Mouse (Mus musculus) monocyte, adult 5-6 weeks (primary cell): ENCODE results near the gene Ranbp9. TPM values are rescaled to one million over a fixed set of nuclear protein-coding genes. Genes with fewer than 3 reads are reported as not detected.
"Not testable (repeated sequence)": the region's sequence is repeated elsewhere in the genome, so short reads cannot be mapped to it uniquely, and the experiment has no call there.

Experiments used
- ATAC-seq: fragments of 153-309, 156-312 bp; replicated peaks from 2 replicates; pipeline ENCODE4 v1.8.0; 2017; ENCODE audit warnings: mild to moderate bottlenecking; ENCODE audit not compliant: low TSS enrichment, insufficient number of reproducible peaks, severe bottlenecking, poor library complexity, low FRiP score
- total RNA-seq: library from RNA; stranded (forward); fragments of 200-1000, 200-491, 200-594 nt; gene quantifications from 3 replicates; pipeline ENCODE4 v1.2.3, GENCODE M21; 2017

Gene Ranbp9
- total RNA-seq, 1 experiment from 2014 or later = 109 TPM

- not testable (repeated sequence) for ATAC-seq
Measured at GRCm38 (mm10) chr13:43471861-43472260, 9.2 kb downstream of the Ranbp9 start.

GRCm38 (mm10) chr13:43469607-43470006, 11.5 kb downstream of the Ranbp9 start:
- ATAC-seq = no peak

GRCm38 (mm10) chr13:43464605-43465004, 16.5 kb downstream of the Ranbp9 start:
- ATAC-seq = no peak

- no peak for ATAC-seq
Measured at GRCm38 (mm10) chr13:43457161-43457560, 23.9 kb downstream of the Ranbp9 start.

GRCm38 (mm10) chr13:43454431-43454830, 26.7 kb downstream of the Ranbp9 start:
- ATAC-seq = no peak

- no peak for ATAC-seq
Measured at GRCm38 (mm10) chr13:43452843-43453605, 28.1 kb downstream of the Ranbp9 start.

GRCm38 (mm10) chr13:43452177-43452576, 28.9 kb downstream of the Ranbp9 start:
- no peak for ATAC-seq

- ATAC-seq = no peak
Measured at GRCm38 (mm10) chr13:43450686-43451085, 30.4 kb downstream of the Ranbp9 start.

GRCm38 (mm10) chr13:43447721-43448120, 33.4 kb downstream of the Ranbp9 start:
- ATAC-seq = no peak

- ATAC-seq = no peak
Measured at GRCm38 (mm10) chr13:43445754-43446153, 35.3 kb downstream of the Ranbp9 start.

GRCm38 (mm10) chr13:43444717-43445116, 36.4 kb downstream of the Ranbp9 start:
- no peak for ATAC-seq

- no peak for ATAC-seq
Measured at GRCm38 (mm10) chr13:43443706-43444105, 37.4 kb downstream of the Ranbp9 start.

- ATAC-seq = no peak
Measured at GRCm38 (mm10) chr13:43442551-43442950, 38.5 kb downstream of the Ranbp9 start.

GRCm38 (mm10) chr13:43440376-43440775, 40.7 kb downstream of the Ranbp9 start:
- no peak for ATAC-seq

GRCm38 (mm10) chr13:43433395-43433794, 47.7 kb downstream of the Ranbp9 start:
- ATAC-seq = no peak

- no peak for ATAC-seq
Measured at GRCm38 (mm10) chr13:43428436-43428835, 52.6 kb downstream of the Ranbp9 start.

GRCm38 (mm10) chr13:43415249-43415648, 65.8 kb downstream of the Ranbp9 start:
- ATAC-seq = no peak

GRCm38 (mm10) chr13:43413611-43414010, 67.5 kb downstream of the Ranbp9 start:
- ATAC-seq = no peak

- ATAC-seq = no peak
Measured at GRCm38 (mm10) chr13:43412311-43412710, 68.8 kb downstream of the Ranbp9 start.

GRCm38 (mm10) chr13:43399576-43399975, 81.5 kb downstream of the Ranbp9 start:
- ATAC-seq = no peak; the same call in 1 of the 2 replicates
